ENCODE assay signal across 24 mouse cellular contexts in genomic region chr1:88642735-88643134, GRCm38 (mm10).
"Had no signal": no experiment of that assay in that cellular context is flagged by ENCODE, and none has a peak within 500 bp of the region (broad histone marks: within the 10 kb centered on the region; RNA-seq: fewer than 3 reads in every experiment).

No protein-coding gene starts in this region.

- H3K27me3 ChIP-seq: intestine, embryonic 15.5 days; kidney, embryonic 15.5 days; limb, embryonic 13.5 days; liver, embryonic 12.5 days; liver, embryonic 15.5 days; lung, embryonic 15.5 days; midbrain, embryonic 12.5 days; neural tube, embryonic 12.5 days; neural tube, embryonic 15.5 days; stomach, embryonic 15.5 days had no signal

- H3K4me3 ChIP-seq: intestine, embryonic 15.5 days; kidney, embryonic 15.5 days; limb, embryonic 10.5 days; limb, embryonic 13.5 days; liver, embryonic 12.5 days; liver, embryonic 15.5 days; lung, embryonic 15.5 days; midbrain, embryonic 12.5 days; neural tube, embryonic 12.5 days; neural tube, embryonic 15.5 days; stomach, embryonic 15.5 days had no signal

- H3K27ac ChIP-seq: intestine, embryonic 15.5 days; kidney, embryonic 15.5 days; limb, embryonic 10.5 days; limb, embryonic 13.5 days; liver, embryonic 12.5 days; liver, embryonic 15.5 days; lung, embryonic 15.5 days; midbrain, embryonic 12.5 days; neural tube, embryonic 12.5 days; neural tube, embryonic 15.5 days; stomach, embryonic 15.5 days had no signal

- H3K36me3 ChIP-seq: intestine, embryonic 15.5 days; kidney, embryonic 15.5 days; limb, embryonic 10.5 days; limb, embryonic 13.5 days; liver, embryonic 12.5 days; liver, embryonic 15.5 days; lung, embryonic 15.5 days; midbrain, embryonic 12.5 days; neural tube, embryonic 12.5 days; neural tube, embryonic 15.5 days; stomach, embryonic 15.5 days had no signal

- ATAC-seq: intestine, embryonic 15.5 days; liver, embryonic 12.5 days; midbrain, embryonic 16.5 days had no signal

- DNase-seq: kidney, adult 11 months; kidney, adult 8-10 months; kidney, postnatal 10 days; kidney, postnatal 36 days; liver; lung, adult 18-20 months; lung, postnatal 10 days; lung, postnatal 36 days; right cerebral cortex, adult 18-20 months; right cerebral cortex, postnatal 14 days; right cerebral cortex, postnatal 4 days; thymus, postnatal 25 days had no signal
